Mouse (Mus musculus) left cerebral cortex, postnatal 14 days (tissue): ENCODE results near the gene Mettl23. TPM values are rescaled to one million over a fixed set of nuclear protein-coding genes. Genes with fewer than 3 reads are reported as not detected.
"Not testable (repeated sequence)": the region's sequence is repeated elsewhere in the genome, so short reads cannot be mapped to it uniquely, and the experiment has no call there.

Source experiments
- DNase-seq, 2 experiments: peaks; one replicate each; pipeline ENCODE4 v3.0.0; 2021 to 2022; ENCODE audit warnings: low spot score in 2 of 2, mixed read lengths in 1 of 2
- intact Hi-C: fragments of 180-260 bp; cut with DNase I; formaldehyde crosslinking; loops from one replicate; pipeline ENCODE4 v1.15.1; 2025
- total RNA-seq, 2 experiments: library from RNA; stranded (reverse); gene quantifications; 2 replicates each; pipeline ENCODE4 v1.2.3; 2021

Gene Mettl23
- total RNA-seq, 2 experiments from 2014 or later, result 25.8 to 28.4 TPM

DNA sequence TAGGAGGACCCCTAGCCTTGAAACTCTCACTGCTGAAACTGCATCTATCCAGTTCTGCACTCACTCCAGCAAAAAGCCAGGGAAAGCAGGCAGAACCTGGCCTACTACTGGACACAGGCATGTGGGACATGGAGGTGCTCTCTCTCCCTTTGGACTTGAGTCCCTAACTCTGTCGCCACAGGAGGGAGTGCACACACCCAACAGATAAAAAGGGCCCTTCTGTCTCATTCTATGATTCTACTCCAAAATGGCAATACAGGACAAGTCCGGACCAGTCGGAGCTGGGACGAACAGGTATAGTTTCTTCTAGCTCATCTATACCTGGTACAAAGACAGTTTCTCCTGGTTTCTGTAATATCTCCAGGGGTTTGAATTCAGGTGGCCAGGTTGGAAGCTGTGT is 2.3 kb upstream of the Mettl23 start:
- intact Hi-C loops, result no loop called here
- DNase-seq, result no peak

DNA sequence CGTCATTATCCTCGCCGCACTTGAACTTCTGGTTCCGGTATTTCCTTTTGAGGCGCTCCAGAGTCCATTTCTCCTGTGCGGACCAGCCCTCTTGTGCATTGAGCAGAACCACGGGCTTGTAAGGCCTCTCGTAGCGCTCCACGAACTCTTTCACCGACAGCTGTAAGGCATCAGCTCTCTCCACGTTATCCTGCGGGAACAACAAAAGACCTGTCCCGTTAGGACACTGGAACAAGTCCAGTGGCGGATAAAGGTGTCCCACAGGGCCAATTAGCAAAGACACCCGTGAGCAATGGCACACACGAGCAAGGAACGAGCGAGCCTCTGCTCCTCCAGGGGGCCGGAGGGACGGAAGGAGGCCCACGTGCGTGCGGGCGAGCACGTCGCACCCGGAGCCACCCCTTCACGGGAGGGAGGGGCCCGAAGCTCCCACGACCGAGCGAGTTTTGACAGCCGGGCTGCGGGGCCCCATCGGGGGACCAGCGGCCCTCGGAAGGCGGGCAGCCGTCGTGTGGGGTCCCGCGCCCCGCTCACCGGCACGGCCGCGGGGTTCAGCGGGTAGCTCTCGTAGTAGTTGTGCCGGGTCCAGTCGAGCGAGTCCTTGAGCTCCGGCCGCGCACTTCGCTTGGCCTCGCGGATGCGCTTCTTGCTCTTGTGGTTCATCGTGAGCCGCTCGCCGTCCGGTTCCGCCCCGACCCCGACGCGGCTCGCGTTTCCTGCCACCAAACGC is 382 bp upstream of the Mettl23 start:
- intact Hi-C loops, result no loop called here
- peak; percentile 52 to 65 for DNase-seq

DNA sequence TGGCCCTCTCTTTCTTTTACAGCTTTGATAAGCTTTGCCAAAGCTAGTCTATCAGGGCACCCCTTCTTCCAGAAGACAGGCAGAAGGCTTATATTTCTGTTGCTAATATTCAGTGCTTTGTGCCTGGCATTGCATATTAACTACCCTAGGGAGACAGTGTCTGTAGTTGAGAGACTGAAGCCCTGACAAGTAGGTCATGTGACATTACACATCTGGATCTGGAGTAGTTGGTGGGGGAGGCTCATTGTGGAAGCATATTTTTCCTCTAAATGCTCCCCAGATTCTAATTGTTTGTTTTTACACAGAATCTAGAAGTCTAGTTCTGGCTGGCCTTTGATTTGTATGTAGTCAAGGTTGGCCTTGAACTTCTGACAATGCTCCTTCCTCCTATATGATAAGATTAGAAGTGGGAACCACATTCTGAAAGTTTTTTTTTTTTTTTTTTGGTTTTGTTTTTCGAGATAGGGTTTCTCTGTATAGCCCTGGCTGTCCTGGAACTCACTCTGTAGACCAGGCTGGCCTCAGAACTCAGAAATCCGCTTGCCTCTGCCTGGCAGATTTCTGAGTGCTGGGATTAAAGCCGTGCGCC is 3.6 kb downstream of the Mettl23 start:
- intact Hi-C loops, result no loop called here

DNA sequence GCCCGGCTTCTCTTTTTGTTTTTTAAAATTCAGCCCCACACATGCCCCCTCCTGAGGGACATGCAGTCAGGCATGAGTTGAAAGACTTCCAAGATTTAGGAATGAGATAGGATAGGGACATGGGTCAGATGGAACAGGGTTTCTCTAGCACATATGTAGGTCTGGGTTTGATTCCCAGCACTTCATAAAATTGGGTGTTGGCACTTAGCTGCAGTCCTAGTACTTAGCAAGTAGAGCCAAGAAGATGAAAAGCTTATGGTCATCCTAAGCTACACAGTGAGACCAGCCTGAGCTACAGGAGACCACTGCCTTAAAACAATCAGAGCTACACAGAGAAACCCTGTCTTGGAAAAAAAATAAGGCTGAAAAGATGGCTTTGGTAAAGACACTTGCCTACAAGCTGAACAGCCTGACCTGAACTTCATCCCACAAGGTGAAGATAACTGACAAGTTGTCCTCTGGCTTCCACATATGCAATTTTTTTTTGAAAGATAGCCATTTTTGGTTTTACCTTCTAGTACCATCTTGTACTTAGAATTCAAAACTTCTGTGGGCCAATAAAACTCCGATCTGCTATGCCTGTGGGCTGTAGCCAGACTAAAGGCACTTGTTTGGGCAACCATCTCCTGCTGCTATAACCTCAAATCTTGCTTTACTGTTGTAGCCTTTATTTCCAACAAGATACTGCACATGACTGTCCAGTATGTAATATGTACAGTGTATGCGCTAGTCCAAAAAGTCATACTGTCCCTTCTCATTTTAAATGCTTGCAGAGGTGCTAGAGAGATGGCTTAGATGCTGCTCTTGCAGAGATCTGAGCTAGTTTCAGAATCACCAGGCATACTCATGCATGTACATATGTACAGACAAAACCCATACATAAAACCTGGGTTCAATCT is 4.4 kb downstream of the Mettl23 start:
- intact Hi-C loops, result no loop called here
- no peak for DNase-seq

More for the DNA sequence above, 3.6 kb downstream of the Mettl23 start:
- no peak for DNase-seq

DNA sequence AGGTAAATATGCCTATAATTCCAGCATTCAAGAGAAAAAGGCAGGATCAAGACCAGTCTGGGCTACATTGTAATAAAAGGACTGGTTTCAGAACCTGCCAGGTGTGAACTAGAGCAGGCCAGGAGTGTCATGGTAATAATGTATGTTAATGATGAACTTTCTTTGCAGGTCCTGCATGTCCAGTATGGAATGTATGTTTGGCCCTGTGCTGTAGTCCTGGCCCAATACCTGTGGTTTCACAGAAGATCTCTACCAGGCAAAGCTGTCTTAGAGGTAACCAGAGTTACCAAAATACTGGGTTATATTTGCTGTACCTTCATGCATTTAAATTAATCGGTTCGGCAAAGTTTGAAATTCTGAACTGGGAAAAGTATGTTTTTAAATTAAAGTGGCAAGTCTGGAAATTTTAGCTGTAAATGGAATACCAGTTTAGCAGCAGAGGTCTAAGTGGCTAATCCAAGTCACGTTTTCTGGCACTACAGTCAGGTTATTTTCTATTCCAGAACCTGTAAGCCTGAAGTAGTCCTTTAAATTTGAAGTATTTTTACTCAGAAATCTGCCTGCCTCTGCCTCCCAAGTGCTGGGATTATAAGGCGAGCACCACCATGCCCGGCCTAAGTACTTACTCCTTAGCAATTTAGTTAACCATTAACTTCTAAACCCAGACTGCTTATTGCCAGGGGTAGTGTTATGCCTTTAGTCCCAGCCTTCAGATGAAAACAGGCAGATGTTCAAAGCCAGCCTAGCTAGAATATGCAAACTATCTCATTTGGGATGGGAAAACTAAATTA is 5.2 kb downstream of the Mettl23 start:
- intact Hi-C loops, result no loop called here
- no peak for DNase-seq

DNA sequence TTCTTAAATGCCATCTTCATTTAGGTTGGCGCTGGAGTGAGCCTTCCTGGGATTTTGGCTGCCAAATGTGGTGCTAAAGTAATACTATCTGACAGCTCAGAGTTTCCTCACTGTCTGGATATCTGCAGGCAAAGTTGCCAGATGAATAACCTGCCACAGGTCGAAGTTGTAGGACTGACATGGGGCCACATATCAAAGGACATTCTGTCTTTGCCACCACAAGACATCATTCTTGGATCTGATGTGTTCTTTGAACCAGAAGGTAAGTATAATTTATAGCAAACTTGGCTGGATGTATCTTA is 5.8 kb downstream of the Mettl23 start:
- intact Hi-C loops, DNase-seq: not testable (repeated sequence)

DNA sequence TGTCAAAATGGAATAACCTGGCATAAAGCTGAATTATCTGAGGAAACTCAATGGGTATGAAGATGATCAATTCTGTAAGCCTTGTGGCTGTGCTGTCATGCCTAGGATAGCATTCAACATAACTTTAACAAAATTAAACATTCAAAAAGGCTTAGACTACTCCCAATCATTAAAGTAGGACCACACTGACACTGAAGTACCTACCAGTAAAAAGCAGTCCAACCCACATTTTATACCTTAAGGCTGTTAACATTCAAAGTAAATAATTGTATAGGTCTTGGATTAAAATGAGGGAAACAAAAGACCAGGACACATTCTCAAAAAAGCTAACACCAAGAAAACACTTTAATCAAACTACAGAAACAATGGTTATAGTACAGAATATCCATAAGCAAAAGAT is 6.5 kb downstream of the Mettl23 start:
- intact Hi-C loops, result no loop called here
- no peak for DNase-seq

DNA sequence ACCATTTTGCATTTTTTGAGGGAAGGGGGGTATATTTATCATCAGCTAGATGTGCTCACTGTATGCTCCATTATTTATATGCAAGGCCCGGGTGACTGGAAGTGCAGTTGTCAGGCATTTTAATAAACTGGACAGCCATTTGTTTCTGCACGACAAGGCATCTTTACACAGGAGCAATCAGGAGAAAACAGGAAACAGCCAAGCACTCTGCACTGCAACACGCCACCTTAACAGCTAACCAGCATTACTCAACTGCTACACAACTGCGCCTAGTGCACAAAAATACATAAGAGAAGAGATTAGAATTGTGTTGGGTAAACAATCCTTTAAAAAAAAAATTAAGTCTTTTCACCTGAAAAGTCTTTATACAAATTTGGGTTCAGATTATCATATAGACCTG is 7.0 kb downstream of the Mettl23 start:
- intact Hi-C loops, result no loop called here
- no peak for DNase-seq

DNA sequence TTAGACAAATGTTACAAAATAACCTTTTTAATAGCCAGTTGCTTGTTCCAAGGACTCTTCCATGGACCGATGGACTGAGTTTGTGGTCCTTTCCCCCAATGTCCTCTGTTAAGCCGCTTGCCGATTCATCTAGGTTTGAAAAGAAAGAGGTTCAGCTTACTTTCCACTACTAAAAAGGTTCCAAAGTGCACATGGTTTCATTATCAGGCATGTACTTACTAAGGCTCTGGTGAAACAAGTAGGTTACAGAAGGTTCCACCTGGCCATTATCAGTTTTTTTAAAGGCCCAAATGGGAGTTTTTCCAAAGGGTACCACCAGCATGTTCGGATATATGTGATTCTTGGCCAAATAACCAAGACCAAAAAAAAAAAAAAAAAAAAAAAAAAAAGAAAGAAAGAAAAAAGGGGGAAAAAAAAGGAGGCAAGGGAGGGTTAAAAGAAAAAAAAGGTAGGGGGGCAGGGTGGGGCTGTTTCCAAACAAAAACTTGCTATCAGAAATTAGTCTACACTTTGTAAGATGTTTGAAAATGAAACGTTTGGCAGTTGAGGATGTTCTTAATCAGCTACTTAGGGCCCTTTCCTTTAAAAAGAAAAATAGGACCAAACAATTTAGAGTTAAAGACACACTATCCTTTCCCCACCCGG is 7.9 kb downstream of the Mettl23 start:
- intact Hi-C loops, result no loop called here
- no peak for DNase-seq

DNA sequence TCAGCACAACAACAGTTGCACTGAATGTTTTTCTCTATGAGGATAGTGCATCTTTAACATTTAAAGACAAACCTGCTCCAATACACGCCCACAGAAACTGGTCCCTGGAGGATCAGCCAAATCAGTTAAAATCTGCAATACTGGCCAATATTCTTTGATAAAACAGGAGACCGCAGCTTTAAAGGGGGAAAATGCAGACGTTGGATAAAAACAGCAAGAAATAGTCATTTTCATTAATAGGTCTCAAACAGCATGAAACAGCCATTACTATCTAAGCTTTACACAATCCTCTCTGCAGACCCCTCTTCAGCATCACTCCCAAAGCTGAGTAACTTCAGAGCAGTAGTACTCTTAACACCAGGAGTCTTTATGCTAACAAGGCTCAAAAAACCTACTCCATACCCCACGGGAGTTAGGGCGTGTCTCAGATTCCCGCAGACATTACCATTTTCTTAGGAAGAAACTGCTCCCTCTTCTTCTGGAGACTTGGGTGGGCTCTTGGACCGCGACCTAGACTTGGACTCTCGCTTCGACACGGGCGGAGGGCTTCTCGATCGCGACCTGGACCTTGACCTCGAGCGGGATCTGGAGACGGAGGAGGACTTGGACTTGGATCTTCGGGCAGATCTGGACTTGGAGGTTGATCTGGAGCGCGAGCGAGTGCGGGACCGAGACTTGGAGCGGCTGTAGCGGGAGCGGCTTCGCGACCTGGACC is 8.7 kb downstream of the Mettl23 start:
- intact Hi-C loops, result no loop called here
- DNase-seq, result no peak

DNA sequence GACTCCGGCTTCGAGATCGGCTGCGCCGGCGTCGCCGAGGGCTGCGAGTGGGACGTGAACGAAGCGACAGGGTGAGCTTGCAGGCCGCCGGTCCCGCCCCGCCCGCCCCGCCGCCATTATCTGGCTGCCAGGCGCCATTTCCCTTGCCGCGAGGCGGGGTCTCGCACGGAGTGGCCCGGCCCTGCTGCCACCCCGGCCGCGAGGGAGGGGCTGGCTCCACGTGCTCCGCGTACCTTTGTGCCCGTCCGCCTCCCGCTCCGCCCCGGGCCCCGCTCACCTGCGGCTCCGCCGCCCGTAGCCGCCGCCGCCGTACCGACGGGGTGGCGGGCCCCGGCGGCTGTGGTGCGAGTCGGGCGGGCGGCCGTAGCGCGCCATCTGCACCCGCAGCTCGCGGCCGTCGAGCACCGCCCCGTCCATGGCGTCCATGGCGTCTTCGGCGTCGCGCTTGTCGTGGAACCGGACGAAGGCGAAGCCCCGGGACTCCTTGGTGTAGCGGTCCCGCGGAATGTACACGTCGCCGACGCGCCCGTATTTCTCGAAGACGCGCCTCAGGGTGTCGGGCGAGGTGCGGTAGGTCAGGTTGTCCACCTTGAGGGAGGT is 9.3 kb downstream of the Mettl23 start, which contains the start of gene Mfsd11:
Gene Mfsd11 (plus strand): TSS at position 150 of the 600 bp plus-strand sequence.
- intact Hi-C loops, result no loop called here
- DNase-seq, result peak; percentile 47 to 74

DNA sequence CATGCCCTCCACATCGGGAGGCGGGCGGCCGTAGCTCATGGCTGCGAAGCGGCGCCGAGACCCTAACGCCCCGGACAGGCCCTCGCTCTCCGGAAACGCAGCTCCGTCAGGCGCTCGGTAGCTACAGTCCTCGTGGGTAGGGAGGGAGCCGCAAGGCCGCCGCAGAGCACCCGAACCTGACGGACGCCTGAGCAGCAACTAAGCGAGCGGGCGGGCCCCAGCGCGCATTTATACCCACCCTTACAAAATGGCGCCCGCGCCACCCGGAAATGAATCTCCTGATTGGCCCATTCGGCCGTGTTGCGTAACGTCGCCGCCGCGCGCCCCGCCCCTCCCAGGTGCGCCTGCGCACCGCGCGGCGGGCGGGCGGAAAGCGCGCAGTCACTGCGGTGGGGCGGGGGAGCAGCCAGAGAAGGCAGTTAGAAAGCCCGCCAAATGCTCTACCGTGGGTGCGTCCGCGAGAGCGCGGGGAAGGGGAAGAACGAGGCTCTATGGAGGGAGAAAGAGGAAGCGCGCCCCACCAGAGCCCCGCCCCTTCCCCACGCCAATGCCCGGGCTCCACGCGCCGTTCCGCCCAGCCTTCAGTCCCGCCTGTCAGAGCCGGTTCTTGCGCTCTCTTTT is 9.9 kb downstream of the Mettl23 start, which contains the start of gene Srsf2:
Gene Srsf2 (minus strand): TSS at position 204 of the 621 bp plus-strand sequence.
- peak; percentile 98 for DNase-seq
- intact Hi-C loops, result no loop called here

DNA sequence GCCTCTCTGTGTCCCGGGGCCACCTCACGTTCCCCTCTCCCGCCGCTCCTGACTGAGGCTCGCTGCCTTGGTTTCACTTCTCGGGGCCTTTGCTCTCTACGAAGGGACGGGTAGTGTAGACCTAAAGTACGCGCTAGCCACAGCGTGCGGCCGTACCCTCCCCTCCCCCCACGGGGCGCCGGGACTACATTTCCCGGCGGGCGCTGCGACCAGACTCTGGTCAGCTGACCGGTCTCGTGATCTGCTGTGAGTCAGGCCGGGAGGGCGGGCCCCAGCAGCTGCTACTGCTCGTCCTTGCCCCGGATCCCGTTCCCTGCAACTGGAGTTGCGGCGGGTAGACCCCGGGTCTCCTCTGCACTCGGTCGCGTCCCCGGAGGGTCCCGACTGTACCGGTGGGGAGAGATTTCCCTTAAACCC is 10.4 kb downstream of the Mettl23 start:
- intact Hi-C loops, result no loop called here
- peak; percentile 98 for DNase-seq

DNA sequence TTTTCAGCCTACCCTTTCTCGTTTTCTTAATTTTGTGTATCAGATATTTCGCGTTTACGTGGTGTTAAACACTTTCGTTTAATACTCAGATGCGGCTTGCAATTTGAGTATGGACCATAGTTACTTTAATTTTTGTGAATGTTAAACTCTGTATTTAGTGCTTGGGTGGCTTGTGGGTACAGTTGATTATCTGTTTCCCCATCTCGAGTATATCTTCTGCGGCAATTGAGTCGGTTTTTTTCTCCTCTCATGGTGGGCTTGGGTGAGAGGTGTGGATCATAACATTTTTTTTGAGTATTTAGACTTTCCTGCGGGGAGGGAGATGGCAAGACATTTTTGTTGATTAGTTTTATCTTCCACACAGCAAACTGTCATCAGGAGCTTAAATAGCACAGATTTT is 11.2 kb downstream of the Mettl23 start:
- intact Hi-C loops, result no loop called here
- no peak for DNase-seq

DNA sequence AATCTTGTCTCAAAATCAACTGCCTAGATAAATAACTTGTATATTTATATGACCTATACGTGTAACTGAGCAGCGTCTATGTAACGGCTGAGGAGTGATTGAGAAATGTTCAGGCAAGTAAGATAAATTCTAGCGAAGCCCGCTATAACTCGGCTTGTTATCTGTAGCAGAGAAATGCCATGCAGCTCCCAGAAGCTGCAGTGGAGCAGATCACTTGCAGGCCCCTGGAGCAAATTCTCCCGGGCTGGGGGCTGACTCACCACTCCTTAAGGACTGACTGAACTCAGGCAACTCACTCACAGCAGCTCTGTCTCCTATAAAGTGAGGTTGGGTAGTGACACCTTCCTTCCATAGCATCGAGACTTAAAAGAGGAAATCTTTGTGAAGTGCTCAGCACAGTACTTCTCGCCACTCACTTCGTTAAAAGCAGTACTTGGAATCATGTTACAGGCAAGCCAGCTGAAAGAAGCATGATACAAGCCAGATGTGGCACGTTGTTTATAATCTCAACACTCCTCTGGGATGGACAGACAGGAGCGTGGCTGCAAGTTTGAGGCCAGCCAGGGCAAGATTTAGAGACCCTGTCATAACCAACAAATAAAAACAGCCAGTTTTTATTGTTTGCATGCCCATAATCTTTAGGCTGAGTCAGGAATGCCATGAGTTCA is 14.2 kb downstream of the Mettl23 start:
- no peak for DNase-seq
- intact Hi-C loops, result no loop called here

DNA sequence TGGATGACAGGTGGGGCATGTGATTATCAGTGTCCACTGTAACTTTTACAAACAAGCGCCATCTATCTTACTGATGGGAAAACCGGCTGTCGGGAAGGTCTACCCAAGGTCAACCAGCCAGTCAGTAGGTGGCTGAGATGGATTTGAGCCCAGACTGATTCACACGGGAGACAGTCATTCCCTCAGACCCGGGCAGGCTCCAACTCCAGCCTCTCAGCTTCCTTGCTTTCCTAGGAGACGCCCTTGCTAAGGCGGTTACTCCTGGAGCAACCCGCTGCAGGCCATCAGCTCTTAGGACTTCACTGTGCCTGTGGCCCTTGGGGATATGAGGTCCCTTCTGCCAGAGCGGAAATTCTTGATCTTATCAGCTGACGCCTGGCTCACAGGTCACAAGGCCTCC is 21.4 kb downstream of the Mettl23 start:
- intact Hi-C loops, result no loop called here
- no peak for DNase-seq

DNA sequence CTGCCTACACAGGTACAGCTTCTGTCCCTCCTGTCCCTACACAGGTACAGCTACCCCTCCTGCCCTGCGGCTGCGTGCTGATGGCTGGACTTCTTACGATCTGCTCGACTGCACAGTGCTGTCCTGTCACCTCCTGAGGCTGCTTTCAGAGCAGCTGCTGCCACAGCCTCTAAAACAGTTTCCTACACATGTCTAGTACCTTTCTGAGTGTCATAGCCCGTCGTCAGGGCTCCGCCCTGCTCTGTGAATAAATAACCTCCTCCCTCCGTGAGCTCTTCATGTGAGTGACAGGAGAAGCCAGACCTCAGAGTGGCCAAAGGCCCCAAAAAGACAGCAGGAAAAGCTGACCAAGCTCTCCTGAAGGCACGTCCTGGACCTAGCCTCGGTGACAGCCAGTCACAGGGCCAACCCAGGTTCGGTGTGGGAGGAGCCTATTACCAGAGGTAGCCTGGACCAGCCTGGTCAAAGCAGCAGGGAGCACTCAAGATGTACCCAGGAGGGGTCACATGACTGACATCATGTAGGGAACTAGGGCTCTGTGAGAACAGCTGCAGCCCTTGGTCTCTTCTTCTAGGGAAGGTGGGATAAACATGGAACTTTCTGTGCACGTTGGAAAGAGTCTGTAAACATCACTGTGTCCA is 23.0 kb downstream of the Mettl23 start:
- intact Hi-C loops, result no loop called here
- no peak for DNase-seq
